Mouse (Mus musculus) hindbrain, embryonic 15.5 days (tissue): ENCODE measurements around the gene Gtpbp1. TPM values are rescaled to one million over a fixed set of nuclear protein-coding genes. Genes with fewer than 3 reads are reported as not detected.
"Not testable (repeated sequence)": the region's sequence is repeated elsewhere in the genome, so short reads cannot be mapped to it uniquely, and the experiment has no call there.

Experiments used
- ATAC-seq: fragments of 200-750 bp; cut with Nextera tagmentation; 2 replicates; pipeline ENCODE4 v1.8.0; 2017; ENCODE audit warnings: low read depth, moderate number of reproducible peaks, moderate TSS enrichment; ENCODE audit not compliant: low FRiP score
- H3K27ac ChIP-seq: fragments of 300-500 bp; sonication (generic); replicated peaks from 2 replicates; pipeline ENCODE4 v1.5.1; 2015; ENCODE audit warnings: mild to moderate bottlenecking, inconsistent platforms
- H3K27me3 ChIP-seq: fragments of 300-500 bp; sonication (generic); 2 replicates; pipeline ENCODE4 v1.6.1; 2015; ENCODE audit warnings: control low read depth, inconsistent platforms
- H3K36me3 ChIP-seq: fragments of 300-500 bp; sonication (generic); 2 replicates; pipeline ENCODE4 v1.6.1; 2015; ENCODE audit warnings: control low read depth, inconsistent platforms
- H3K4me1 ChIP-seq: fragments of 300-500 bp; sonication (generic); replicated peaks from 2 replicates; pipeline ENCODE4 v1.6.1; 2015; ENCODE audit warnings: control low read depth, inconsistent platforms
- H3K4me2 ChIP-seq: fragments of 300-500 bp; sonication (generic); 2 replicates; pipeline ENCODE4 v1.6.1; 2015; ENCODE audit warnings: moderate library complexity, mild to moderate bottlenecking, inconsistent platforms
- H3K4me3 ChIP-seq: fragments of 300-500 bp; sonication (generic); 2 replicates; pipeline ENCODE4 v1.5.1; 2015; ENCODE audit warnings: mild to moderate bottlenecking, inconsistent platforms
- H3K9ac ChIP-seq: fragments of 300-500 bp; sonication (generic); 2 replicates; pipeline ENCODE4 v1.6.1; 2015; ENCODE audit warnings: inconsistent platforms
- H3K9me3 ChIP-seq: fragments of 300-500 bp; sonication (generic); 2 replicates; pipeline ENCODE4 v1.6.1; 2016; ENCODE audit warnings: control low read depth, inconsistent platforms
- WGBS: fragments of 180-500 bp; shearing (Covaris S2); methylation state at CpG from one replicate; pipeline ENCODE4 v1.1.7; 2015; 5-methylcytosine and 5-hydroxymethylcytosine counted together
- polyA plus RNA-seq: library from polyadenylated mRNA; unstranded; fragments of >200 nt; fragmentation: Nextera tagmentation; extraction: Ambion mirVana; gene quantifications from 2 replicates; pipeline ENCODE4 v1.2.1, GENCODE M21; 2015

The Gtpbp1 gene
- polyA plus RNA-seq, 1 experiment from 2014 or later = 50.1 TPM

DNA sequence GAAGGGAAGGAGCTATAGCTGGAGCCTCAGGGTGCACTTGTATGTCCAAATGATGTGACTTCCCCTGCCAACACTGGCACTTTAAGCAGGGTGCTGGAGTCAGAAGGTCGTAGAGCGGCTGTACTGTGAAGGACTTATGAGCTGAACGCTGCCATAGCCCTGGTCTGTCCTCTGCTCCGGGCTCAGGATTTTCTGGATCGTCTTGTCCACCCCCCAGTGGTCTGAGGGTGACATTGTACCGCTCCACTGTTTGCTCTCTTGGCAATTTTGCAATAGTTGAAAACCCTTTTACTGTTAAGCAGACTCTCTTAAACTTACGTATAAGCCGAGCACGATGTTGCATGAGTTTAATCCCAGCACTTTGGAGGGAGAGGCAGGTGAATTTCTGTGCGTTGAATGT, 21.4 kb upstream of the Gtpbp1 start:
- WGBS = 78% methylated on average over 10 of the region's 10 CpGs

DNA sequence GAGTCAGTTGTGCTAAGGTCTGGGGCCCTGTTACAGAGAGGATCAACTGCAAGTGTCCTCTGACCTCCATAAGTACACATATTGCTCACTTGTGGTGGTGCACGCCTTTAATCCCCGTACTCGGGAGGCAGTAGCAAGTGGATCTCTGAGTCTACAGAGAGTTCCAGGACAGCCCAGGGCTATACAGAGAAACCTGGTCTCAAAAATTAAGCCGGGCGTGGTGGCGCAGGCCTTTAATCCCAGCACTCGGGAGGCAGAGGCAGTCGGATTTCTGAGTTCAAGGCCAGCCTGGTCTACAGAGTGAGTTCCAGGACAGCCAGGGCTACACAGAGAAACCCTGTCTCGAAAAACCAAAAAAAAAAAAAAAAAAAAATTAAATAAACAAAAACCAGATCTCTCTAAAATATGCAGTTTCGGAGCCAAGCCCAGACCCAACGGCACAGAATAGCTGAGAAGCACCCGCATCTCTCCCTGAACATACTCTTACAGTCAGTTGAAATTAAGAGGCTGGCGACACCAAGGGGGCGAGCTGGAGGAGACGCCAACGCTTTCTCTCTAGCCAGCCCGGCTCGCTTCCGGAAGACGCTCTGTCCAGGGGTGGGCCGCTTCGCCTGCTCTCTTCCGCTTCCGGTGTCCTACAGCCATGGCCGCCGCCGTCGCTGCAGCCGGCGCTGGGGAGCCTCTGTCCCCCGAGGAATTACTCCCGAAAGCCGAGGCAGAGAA, 20.2 kb upstream of the Gtpbp1 start, which contains the start of gene Tomm22:
Gene Tomm22, plus strand, starts transcription at position 613 of the 723 bp plus-strand sequence.
- Histone ChIP-seq H3K9me3 (no peaks in the 10 kb centered on the region), H3K4me1 (peaks cover 7% of the 10 kb centered on the region), H3K4me3 (peak within 1 kb of the TSS; percentile 96), H3K9ac (peak within 1 kb of the TSS; percentile 80), H3K27ac (peak within 1 kb of the TSS; percentile 70), H3K36me3 (peaks cover 48% of the 10 kb centered on the region), H3K4me2 (peak within 1 kb of the TSS; percentile 83), H3K27me3 (no peaks in the 10 kb centered on the region)
- ATAC-seq = peak; percentile 96
- WGBS = 19% methylated on average over 33 of the region's 33 CpGs

More for the DNA sequence above, 21.4 kb upstream of the Gtpbp1 start:
- ATAC-seq = no peak
- H3K36me3 ChIP-seq = peaks cover 37% of the 10 kb centered on the region
- H3K27me3 ChIP-seq = no peaks in the 10 kb centered on the region
- H3K9ac ChIP-seq = no peak overlapping the region
- H3K4me3 ChIP-seq = no peak overlapping the region
- peaks cover 7% of the 10 kb centered on the region for H3K4me1 ChIP-seq
- H3K9me3 ChIP-seq = no peaks in the 10 kb centered on the region
- no peak overlapping the region for H3K27ac ChIP-seq
- no peak overlapping the region for H3K4me2 ChIP-seq

DNA sequence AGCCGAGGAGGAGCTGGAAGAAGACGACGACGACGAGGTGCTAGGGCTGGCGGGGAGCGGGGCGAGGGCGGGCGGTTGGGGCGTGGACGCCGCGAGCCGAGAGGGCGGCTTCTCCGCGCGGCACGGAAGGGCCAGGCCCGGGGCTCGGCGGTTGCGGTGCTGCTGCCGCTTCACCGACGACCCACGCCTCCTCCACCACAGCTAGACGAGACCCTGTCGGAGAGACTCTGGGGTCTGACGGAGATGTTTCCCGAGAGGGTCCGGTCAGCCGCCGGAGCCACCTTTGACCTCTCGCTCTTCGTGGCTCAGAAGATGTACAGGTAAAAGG, 19.7 kb upstream of the Gtpbp1 start:
- Histone ChIP-seq H3K4me2 (peak overlapping the region; percentile 83), H3K27ac (peak overlapping the region; percentile 70), H3K9ac (peak overlapping the region; percentile 80), H3K27me3 (no peaks in the 10 kb centered on the region), H3K9me3 (no peaks in the 10 kb centered on the region), H3K4me3 (peak overlapping the region; percentile 96), H3K36me3 (peaks cover 46% of the 10 kb centered on the region), H3K4me1 (peaks cover 7% of the 10 kb centered on the region)
- under 1% methylated on average over 31 of the region's 37 CpGs for whole genome bisulfite sequencing
- peak; percentile 79 for ATAC-seq

DNA sequence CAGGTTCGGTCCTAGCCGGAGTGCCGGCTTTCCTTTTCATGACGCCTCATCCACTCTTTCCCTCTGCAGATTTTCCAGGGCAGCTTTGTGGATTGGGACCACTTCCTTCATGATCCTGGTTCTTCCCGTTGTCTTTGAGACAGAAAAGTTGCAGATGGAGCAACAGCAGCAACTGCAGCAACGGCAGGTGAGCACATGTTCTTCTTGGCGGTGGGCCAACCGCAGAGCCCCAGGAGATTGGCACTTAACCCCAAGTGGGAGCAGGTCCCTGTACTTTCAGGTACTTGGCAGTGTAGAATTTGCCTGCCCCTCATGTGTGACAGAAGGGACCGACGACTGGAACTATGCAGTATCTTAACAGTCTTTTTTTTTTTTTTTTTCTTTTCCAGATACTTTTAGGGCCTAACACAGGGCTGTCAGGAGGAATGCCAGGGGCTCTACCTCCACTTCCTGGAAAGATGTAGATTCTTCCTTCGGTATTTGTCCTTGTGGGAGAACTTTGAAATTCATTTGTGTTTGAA, 18.8 kb upstream of the Gtpbp1 start:
- not testable (repeated sequence) for H3K9me3 ChIP-seq, H3K4me1 ChIP-seq, H3K27me3 ChIP-seq, ATAC-seq, H3K27ac ChIP-seq, H3K9ac ChIP-seq
- peaks cover 40% of the 10 kb centered on the region for H3K36me3 ChIP-seq
- H3K4me3 ChIP-seq = peak overlapping the region; percentile 96
- H3K4me2 ChIP-seq = peak overlapping the region; percentile 83
- WGBS = 84% methylated on average over 11 of the region's 11 CpGs

DNA sequence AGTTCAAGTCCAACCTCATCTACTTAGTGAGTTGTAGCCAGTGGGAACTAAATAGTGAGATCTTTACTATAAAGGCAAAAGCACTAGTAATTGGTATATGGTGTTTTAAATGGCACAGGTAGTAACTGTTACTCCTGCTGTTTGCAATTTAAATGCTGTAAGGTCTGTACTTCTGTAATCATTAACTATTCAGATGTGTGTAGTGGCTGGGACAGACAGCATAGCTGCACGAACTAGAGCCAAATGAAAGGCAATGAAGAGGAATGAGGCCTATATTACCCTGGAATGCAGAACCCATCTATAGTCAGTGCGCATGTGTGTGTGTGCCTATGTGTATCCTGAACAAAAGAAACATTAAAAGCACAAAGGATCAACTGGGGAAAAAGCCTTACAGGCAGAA, 12.7 kb upstream of the Gtpbp1 start:
- peaks cover 18% of the 10 kb centered on the region for H3K4me1 ChIP-seq
- H3K4me3 ChIP-seq = no peak overlapping the region
- no peak overlapping the region for H3K9ac ChIP-seq
- WGBS = 88% methylated on average over 2 of the region's 2 CpGs
- H3K9me3 ChIP-seq = no peaks in the 10 kb centered on the region
- H3K36me3 ChIP-seq = peaks cover 30% of the 10 kb centered on the region
- H3K4me2 ChIP-seq = no peak overlapping the region
- ATAC-seq = no peak
- no peaks in the 10 kb centered on the region for H3K27me3 ChIP-seq
- H3K27ac ChIP-seq = no peak overlapping the region

DNA sequence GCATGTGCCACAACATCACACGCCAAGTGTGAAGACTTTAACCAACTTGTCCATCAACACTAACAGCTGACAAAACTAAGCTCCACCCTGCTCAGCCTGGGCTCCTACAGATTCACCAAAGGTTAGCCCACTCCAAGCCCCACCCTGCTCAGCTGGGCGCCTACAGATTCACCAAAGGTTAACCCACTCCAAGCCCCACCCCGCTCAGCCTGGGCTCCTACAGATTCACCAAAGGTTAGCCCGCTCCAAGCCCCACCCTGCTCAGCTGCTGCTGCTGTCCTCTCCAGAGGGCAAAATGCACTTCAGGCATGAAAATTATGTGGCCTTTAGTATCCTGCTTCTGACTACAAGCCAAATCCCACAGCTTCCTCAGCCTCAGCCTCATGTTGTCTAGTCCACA, 8.7 kb upstream of the Gtpbp1 start:
- Histone ChIP-seq H3K27ac (no peak overlapping the region), H3K4me1 (peaks cover 57% of the 10 kb centered on the region)
- ATAC-seq = no peak

DNA sequence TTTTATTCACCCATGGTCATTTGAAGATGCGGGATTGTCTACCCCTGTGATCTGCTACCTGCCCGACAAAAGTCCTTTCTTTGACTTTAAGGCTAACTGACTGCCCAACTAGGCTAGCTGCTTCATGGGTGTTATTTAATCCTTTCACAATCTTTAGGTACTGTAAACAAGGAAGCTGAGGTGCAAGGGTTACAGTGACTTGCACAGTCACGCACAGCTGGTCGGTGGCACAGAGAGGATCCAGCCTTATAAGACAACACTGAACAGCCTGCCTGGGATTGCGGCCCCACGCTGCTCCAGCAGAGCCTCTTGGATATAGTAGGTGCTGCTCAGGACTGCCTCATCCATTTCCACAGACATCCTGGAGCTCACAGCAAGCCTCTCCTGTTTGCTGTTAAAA, 7.5 kb upstream of the Gtpbp1 start:
- H3K36me3 ChIP-seq = no peaks in the 10 kb centered on the region
- H3K27me3 ChIP-seq = no peaks in the 10 kb centered on the region
- no peak overlapping the region for H3K27ac ChIP-seq
- H3K4me2 ChIP-seq = peak overlapping the region; percentile 90
- no peak overlapping the region for H3K4me3 ChIP-seq
- H3K9me3 ChIP-seq = no peaks in the 10 kb centered on the region
- no peak overlapping the region for H3K9ac ChIP-seq
- H3K4me1 ChIP-seq = peaks cover 57% of the 10 kb centered on the region
- no peak for ATAC-seq
- WGBS = 85% methylated on average over 6 of the region's 6 CpGs

More for the DNA sequence above, 8.7 kb upstream of the Gtpbp1 start:
- WGBS = 95% methylated on average over 4 of the region's 4 CpGs
- Histone ChIP-seq H3K36me3 (no peaks in the 10 kb centered on the region), H3K27me3 (no peaks in the 10 kb centered on the region), H3K9me3 (no peaks in the 10 kb centered on the region), H3K4me3 (no peak overlapping the region), H3K4me2 (no peak overlapping the region), H3K9ac (no peak overlapping the region)

DNA sequence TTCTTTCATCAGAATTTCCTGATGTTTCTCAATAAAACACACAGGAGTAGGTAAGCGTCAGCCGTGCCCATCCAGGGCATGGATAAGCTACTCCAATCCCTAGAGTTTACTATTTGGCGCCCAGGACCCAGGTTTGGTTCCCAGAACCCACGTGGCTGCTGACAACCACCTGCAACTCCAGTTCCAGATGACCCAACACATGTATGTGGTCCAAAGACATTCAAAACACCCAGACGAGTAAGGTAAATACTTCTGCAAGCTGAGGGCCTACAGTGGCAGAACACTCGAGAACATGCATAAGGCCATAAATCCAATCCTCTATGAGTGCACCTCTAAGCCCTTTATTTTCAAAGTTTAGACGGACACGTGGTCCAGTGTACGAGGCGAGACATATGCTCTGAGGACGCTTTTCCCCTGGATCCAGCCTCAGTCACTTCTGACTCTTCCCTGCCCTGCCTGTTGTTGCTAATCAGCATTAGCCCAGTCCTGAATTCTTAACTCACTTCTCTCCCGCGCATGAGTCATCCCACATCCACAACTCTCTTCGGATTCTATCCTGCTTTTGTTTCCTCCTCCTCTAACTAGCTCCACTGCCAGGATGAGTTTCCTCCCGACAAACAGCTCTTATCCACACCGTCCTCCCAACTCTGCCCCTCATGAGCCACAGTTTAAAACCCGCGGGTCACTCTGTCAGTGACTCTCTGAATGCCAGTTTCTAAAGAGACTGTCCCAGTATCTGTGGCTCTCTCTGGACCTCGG, 6.8 kb upstream of the Gtpbp1 start:
- ATAC-seq = no peak
- Histone ChIP-seq H3K27ac (no peak overlapping the region), H3K9me3 (no peaks in the 10 kb centered on the region), H3K4me2 (peak overlapping the region; percentile 90), H3K36me3 (no peaks in the 10 kb centered on the region), H3K27me3 (no peaks in the 10 kb centered on the region), H3K4me1 (peaks cover 62% of the 10 kb centered on the region), H3K4me3 (peak overlapping the region; percentile 95; the same call in 1 of the 2 replicates), H3K9ac (peak overlapping the region; percentile 90; the same call in 1 of the 2 replicates)
- WGBS = 76% methylated on average over 19 of the region's 19 CpGs

DNA sequence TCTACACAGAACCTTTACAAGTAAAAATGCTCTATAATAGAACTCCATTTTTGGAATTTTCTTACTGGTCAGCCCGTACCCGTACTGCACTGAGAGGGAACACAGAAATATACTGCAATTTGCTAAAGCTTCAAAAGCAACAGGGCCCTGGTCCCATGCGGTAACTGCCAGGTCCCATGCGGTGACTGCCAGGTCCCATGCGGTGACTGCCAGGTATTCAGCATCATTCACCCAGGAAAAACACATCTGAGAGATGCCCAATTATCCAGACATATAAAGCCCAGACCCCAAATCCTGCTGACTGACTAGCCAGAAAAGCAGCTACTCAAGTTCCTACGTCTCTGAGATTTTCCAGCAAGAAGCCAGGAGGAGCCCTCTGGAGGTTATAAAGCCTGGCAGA, 6.0 kb upstream of the Gtpbp1 start:
- H3K27me3 ChIP-seq = no peaks in the 10 kb centered on the region
- peak overlapping the region; percentile 90 for H3K4me2 ChIP-seq
- H3K9me3 ChIP-seq = no peaks in the 10 kb centered on the region
- H3K4me3 ChIP-seq = peak overlapping the region; percentile 95
- H3K4me1 ChIP-seq = peaks cover 66% of the 10 kb centered on the region
- no peaks in the 10 kb centered on the region for H3K36me3 ChIP-seq
- ATAC-seq = no peak
- peak overlapping the region; percentile 90 for H3K9ac ChIP-seq
- WGBS = 74% methylated on average over 6 of the region's 6 CpGs
- H3K27ac ChIP-seq = no peak overlapping the region

DNA sequence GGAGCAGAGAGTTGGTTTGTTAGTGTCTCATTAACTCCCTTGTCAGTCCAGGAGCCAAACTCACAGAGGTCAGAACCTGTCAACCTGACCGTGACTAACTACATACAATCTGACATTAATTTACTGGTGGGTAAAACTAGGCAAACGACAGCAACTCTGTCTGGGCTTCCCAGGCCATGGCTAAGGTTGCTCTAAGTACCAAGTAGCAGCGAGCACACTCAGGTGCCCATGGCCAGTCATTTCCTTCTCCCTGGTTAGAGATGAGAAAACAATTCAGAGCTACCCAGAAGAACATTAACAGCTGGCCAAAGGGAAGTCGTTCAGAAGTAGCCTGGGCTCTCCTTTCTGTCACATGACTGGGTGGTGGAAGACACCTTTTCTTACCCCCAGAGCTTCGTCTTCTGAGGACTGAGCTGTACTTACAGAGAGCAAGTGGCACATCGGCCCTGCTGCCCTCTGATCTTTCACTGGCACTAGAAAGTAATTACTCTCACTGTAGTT, 5.5 kb upstream of the Gtpbp1 start:
- peaks cover 71% of the 10 kb centered on the region for H3K4me1 ChIP-seq
- no peaks in the 10 kb centered on the region for H3K27me3 ChIP-seq
- 55% methylated on average over 6 of the region's 6 CpGs for WGBS
- H3K36me3 ChIP-seq = no peaks in the 10 kb centered on the region
- no peaks in the 10 kb centered on the region for H3K9me3 ChIP-seq
- peak overlapping the region; percentile 95 for H3K4me3 ChIP-seq
- H3K27ac ChIP-seq = no peak overlapping the region
- ATAC-seq = no peak
- H3K9ac ChIP-seq = peak overlapping the region; percentile 90
- H3K4me2 ChIP-seq = peak overlapping the region; percentile 90

DNA sequence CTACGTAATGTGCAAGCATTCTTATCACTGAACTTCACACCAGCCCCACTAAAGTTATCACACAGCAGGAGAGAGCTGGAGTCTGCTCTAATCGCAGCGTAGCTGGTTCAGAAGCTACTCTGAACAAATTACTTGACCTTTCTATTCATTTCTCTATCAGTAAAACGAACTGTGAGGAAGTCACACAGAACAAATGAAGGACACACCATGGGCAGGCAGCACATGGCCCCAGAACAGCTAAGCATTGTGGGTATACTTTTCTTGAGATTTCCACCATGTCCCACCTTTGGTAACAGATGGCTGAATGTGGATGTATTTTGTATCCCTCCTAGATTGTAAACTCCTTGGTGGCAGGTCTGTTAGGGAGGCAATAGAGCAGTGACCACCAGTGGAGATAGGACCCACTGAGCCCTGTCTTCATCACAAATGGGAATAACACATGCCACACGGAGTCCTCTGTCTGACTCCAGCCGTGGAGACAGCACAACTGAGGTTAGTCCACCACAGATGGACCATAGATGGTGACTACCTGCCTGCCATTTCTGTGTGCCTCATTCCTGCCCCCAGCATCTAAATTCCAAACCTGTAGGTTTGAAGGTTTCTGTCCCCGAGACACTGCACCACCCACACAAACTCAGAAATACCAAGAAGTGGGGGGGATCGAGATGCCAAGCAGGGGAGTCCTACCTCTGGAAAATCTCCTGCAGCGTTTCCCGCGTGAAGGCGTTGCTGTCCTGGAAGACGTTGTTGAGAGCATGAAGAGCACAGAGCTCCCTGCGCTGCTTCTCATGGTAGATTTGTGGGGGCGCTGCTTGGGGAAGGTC, 4.4 kb upstream of the Gtpbp1 start:
- ATAC-seq = no peak
- peaks cover 65% of the 10 kb centered on the region for H3K4me1 ChIP-seq
- no peaks in the 10 kb centered on the region for H3K9me3 ChIP-seq
- no peaks in the 10 kb centered on the region for H3K27me3 ChIP-seq
- H3K4me2 ChIP-seq = peak overlapping the region; percentile 90
- peak overlapping the region; percentile 90 for H3K9ac ChIP-seq
- H3K4me3 ChIP-seq = peak overlapping the region; percentile 95
- whole genome bisulfite sequencing = 14% methylated on average over 15 of the region's 15 CpGs
- H3K27ac ChIP-seq = no peak overlapping the region
- H3K36me3 ChIP-seq = no peaks in the 10 kb centered on the region
